Mouse (Mus musculus) forebrain, embryonic 14.5 days (tissue): ENCODE measurements at regions not wholly inside any gene's neighbourhood (a gene's known extent, or its start where the extent isn't known, plus 50 kb on each side); places are given as distances from the start of the nearest gene placed in this dataset.
"Not testable (repeated sequence)": the region's sequence is repeated elsewhere in the genome, so short reads cannot be mapped to it uniquely, and the experiment has no call there.

Experiments
- ATAC-seq: fragments of 200-750 bp; cut with Nextera tagmentation; 2 replicates; pipeline ENCODE4 v1.8.0; 2017; ENCODE audit warnings: mild to moderate bottlenecking, moderate library complexity
- DNase-seq: peaks from one replicate; pipeline ENCODE4 v3.0.0-alpha.2; 2015; ENCODE audit warnings: low spot score
- H3K27ac ChIP-seq: fragments of 300-500 bp; sonication (generic); 2 replicates; pipeline ENCODE4 v1.5.1; 2014; ENCODE audit warnings: low read depth, mild to moderate bottlenecking, control low read depth, low read length, moderate library complexity
- H3K27me3 ChIP-seq: fragments of 300-500 bp; sonication (generic); replicated peaks from 2 replicates; pipeline ENCODE4 v1.6.1; 2014; ENCODE audit warnings: low read length, control low read depth, mixed read lengths; ENCODE audit not compliant: control insufficient read depth, insufficient read depth
- H3K36me3 ChIP-seq: fragments of 300-500 bp; sonication (generic); 2 replicates; pipeline ENCODE4 v1.6.1; 2014; ENCODE audit warnings: low read length, control low read depth; ENCODE audit not compliant: control insufficient read depth, insufficient read depth
- H3K4me1 ChIP-seq: fragments of 300-500 bp; sonication (generic); 2 replicates; pipeline ENCODE4 v1.6.1; 2014; ENCODE audit warnings: antibody characterized with exemption, low read length, control low read depth; ENCODE audit not compliant: control insufficient read depth, insufficient read depth
- H3K4me2 ChIP-seq: fragments of 300-500 bp; sonication (generic); 2 replicates; pipeline ENCODE4 v1.6.1; 2014; ENCODE audit warnings: mild to moderate bottlenecking, control low read depth, low read length
- H3K4me3 ChIP-seq: fragments of 300-500 bp; sonication (generic); 2 replicates; pipeline ENCODE4 v1.5.1; 2014; ENCODE audit warnings: low read depth, low read length, control low read depth
- H3K9ac ChIP-seq: fragments of 300-500 bp; sonication (generic); 2 replicates; pipeline ENCODE4 v1.6.1; 2014; ENCODE audit warnings: mild to moderate bottlenecking, low read length, control low read depth, moderate library complexity
- H3K9me3 ChIP-seq: fragments of 300-500 bp; sonication (generic); replicated peaks from 2 replicates; pipeline ENCODE4 v1.6.1; 2016; ENCODE audit warnings: low read length, control low read depth, mixed read lengths; ENCODE audit not compliant: control insufficient read depth
- WGBS: fragments of 180-500 bp; shearing (Covaris S2); extraction: QIAGEN DNeasy Blood & Tissue Kit; methylation state at CpG from one replicate; pipeline ENCODE4 v1.1.7; 2014; 5-methylcytosine and 5-hydroxymethylcytosine counted together

DNA sequence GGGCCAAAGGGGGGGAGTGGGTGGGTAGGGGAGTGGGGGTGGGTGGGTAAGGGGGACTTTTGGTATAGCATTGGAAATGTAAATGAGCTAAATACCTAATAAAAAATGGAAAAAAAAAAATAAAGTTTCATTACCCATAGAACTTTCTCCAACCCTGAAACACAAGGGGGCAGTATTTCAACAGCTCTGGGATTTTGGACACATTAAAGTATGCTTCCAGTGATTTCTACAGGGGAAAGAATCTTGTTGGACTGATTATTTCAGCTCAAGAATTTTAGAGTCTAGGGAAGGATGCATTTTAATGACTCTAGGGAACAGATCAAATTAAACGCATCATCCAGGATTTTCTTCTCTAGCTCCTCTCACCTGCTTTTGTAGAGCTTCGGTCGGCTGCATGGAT is 345.9 kb downstream of the Nrcam start:
- peak; percentile 59 for DNase-seq
- not testable (repeated sequence) for H3K9ac ChIP-seq, H3K4me1 ChIP-seq, H3K4me2 ChIP-seq, H3K9me3 ChIP-seq, H3K27me3 ChIP-seq, ATAC-seq, H3K4me3 ChIP-seq, H3K27ac ChIP-seq, H3K36me3 ChIP-seq
- WGBS, result 77% methylated on average over 3 of the region's 3 CpGs

DNA sequence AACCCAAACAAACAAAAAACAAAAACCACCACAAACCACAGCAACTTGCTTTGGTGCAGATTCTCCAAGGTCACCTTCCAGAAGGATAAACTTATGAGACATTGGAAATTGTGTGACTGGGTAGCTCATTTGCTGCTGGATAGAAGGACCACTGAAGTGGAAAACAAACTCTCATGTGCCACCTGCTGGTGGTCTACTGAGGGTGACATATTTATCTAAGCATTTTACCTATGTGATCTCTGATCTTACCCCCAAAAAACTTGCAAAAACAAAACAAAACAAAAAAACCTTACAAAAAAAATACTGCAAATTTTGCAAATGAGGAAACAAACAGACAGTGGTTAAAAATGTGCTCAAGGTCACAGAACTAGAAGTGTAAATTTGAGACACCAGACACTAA is 346.3 kb downstream of the Nrcam start:
- Histone ChIP-seq H3K9me3 (no peaks in the 10 kb centered on the region), H3K4me3 (no peak overlapping the region), H3K36me3 (no peaks in the 10 kb centered on the region), H3K27me3 (no peaks in the 10 kb centered on the region), H3K4me1 (no peaks in the 10 kb centered on the region), H3K27ac (no peak overlapping the region), H3K4me2 (no peak overlapping the region), H3K9ac (no peak overlapping the region)
- ATAC-seq (no peak), DNase-seq (peak; percentile 22)
